Mouse (Mus musculus): ENCODE data around the gene Slc23a2.

DNA sequence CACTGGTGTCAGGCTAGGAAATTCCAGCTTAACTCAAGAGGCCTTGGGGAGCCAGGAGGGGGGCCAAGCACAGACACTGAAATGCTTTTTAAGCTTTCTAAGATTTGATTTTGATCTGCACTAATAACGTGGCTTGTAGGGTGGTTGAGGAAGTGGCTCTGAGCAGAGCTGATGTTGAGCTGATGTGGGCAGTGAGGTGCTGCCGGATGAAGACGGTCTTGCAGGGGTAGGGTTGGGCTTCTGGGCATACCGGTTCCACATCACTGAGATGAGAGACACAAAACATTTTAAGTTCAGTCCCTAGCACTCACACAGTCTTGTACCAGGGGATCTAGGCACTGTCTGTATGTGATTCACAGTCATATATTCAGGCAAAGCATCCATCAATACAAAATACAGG, 46.5 kb downstream of the Slc23a2 start:
- TF ChIP-seq POLR2A (IDR thresholded peaks at IDR 0.05; ENCODE audit: low read depth, low read length) (no peak), CTCF (IDR thresholded peaks at IDR 0.05; ENCODE audit: borderline replicate concordance, insufficient read depth, low read length) (no peak)

All from embryonic fibroblast, embryonic 13.5 days (primary cell).